Mouse (Mus musculus): ENCODE data around the gene Iqschfp.

Gene Iqschfp

GRCm38 (mm10) chr3:68351461-68351860, 459.4 kb downstream of the Iqschfp start:
- DNase-seq (ENCODE audit: low read depth): no peak

DNA sequence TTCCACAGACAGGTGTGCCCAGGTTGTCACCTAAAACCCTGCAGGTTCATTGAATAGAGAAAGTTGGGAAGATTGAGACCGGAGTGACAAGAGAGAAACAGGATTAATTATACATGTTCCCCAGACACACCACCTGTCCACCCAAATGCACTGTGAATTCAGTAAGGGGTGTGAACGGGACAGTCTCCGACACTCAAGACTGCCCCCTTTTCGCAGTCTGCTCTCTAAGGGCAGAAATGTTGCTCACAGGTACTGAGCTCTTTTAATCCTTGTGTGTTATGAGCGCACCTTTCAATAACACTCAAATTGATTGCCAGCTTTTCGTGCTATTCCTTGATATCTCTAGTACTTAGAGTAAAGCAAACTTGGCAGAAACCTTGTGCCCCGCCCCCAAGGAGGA, 460.9 kb downstream of the Iqschfp start:
- no peak for DNase-seq (ENCODE audit: low read depth)

GRCm38 (mm10) chr3:68353492-68353891, 461.5 kb downstream of the Iqschfp start:
- no peak for DNase-seq (ENCODE audit: low read depth)

- DNase-seq (ENCODE audit: low read depth): no peak
Observed at GRCm38 (mm10) chr3:68356516-68356915, 464.5 kb downstream of the Iqschfp start.

DNA sequence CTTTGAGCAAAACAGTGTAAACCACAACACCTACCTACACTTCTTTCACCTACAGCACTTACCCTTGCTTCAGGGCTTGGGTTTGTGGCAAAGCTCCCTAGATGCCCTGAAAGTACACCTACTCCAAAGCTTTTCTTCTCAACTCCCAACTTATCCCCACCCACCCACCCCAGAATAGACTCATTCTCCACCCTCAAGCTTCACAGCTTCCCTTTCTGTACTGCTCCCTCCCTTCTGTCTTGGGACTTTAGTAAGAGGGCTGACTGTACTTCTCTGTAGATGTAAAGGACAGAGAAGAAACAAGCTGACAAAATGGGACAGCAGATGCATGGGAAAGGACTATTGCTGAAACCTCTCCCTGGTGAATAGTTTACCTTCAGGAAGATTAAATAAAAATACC, 476.0 kb downstream of the Iqschfp start:
- DNase-seq (ENCODE audit: low read depth): no peak

DNA sequence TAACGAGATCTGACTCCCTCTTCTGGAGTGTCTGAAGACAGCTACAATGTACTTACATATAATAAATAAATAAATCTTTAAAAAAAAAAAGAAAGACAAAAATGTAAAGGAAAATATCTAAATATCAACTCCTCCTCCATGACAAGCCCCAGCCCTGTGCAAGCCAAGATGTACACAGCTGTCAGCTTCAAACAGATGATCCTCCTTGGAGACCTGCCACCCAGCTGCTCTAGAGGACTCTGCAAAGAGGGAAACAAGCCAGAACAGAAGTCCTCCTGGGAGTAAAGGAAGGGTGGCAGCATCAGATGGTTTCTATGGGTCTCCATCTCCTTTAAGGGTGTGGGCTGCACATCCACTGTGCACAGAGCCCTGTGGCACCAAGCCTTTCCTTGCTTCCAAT, 480.9 kb downstream of the Iqschfp start:
- DNase-seq (ENCODE audit: low read depth): no peak

DNA sequence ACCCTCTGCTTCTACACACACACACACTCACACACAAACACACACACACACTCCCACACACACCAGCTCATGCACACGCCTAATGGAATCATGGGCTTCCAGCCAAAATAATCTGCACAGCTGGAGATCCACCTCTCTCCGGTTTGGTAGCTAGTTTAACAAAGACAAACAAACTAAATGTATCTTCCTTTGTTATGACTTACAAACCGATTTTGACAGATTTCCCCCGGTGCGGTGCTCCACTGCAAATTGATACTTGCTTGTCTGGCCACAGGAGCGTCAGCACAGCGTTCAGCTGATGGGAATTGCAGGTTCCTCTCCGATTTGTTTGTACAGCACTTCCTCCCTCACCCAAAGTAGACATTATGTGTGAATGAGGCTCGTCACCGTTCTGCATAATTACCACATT, 483.1 kb downstream of the Iqschfp start:
- no peak for DNase-seq (ENCODE audit: low read depth)

DNA sequence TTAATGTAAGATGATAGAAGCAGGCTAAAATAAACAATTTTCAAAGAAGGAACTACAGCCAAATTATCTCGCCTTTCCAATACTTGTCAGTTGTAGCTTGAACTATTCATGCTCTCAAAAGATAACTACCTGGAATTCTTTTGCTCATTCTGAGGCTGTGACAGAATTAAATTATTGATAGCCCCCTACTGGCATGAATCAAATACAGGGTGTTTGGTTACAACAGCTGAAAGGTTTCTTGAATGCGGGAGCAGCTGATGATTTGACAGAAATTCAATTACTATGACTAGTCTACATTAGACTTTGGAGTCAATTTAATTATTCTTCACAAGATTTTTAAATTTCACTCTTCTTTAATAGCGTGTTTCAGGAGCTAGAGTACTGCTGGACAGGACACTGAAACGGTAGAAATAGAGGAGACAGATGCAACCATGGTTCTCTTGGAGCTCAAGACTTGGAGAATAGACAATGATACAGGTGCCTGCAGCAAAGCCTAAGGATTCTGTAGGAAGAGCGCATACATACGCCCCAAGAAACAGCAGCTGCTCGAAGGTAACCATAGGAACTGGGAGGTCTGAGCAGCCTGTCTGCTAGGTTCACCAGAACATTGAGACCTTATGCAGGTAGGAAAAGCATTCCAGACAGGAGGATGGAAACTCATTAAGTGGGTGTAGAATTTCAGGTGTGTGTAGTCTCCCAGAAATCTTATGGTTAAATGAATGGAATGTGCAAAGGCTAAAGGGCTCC, 485.6 kb downstream of the Iqschfp start:
- DNase-seq (ENCODE audit: low read depth): no peak

DNA sequence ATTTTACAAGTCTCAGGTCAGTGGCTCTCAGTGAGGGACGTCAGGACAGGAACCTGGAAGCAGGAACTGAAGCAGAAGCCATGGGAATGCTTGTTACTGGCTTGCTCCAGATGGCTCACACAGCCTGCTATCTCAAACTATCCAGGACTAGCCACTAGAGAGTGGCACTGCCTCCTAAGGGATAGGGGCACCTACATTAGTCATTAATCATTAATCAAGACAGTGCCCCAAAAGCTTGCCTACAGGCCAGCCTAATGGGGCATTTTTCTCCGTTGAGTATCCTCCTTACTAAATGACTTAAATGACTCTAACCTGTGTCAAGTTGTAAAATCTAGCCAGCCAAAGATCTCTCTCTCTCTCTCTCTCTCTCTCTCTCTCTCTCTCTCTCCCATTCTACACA, 486.8 kb downstream of the Iqschfp start:
- no peak for DNase-seq (ENCODE audit: low read depth)

GRCm38 (mm10) chr3:68379242-68379641, 487.2 kb downstream of the Iqschfp start:
- no peak for DNase-seq (ENCODE audit: low read depth)

DNA sequence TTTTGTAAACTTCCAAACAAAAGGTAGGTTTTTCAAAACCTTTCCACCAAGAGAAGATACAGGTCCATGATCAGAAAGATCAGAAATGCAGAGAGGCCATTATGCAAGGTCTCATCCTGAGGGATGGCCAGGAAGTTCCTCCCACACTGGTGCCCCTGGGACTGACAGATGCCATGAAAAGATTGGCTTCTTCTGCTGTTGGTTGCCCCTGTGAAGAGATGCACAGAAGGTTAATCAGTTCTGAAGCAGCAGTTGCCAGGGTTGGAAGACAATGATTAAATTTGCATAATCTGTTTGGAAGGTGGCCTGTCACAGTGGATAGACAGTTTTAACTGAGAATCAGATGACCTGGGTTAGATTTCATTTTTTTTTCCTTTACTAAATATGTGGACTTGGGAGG, 491.6 kb downstream of the Iqschfp start:
- DNase-seq (ENCODE audit: low read depth): no peak

DNA sequence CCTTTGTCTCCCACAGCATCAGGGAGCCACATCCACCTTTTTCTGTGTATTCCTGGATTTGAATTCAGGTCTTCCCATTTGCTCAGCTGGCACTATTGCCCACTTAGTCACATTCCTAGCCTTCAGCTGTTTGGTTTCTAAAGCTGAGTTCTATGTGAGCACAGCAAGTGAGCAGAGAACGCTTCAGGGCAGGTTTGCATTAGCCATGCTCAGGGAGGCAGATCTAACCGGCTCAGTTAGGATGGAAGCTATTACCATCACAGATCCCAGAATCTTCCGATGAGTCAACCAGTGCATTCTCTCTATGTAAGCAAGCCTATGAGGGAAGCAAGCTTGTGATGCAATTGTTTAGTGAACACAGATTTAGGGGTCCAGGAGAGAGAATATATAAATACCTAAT, 493.5 kb downstream of the Iqschfp start:
- no peak for DNase-seq (ENCODE audit: low read depth)

DNA sequence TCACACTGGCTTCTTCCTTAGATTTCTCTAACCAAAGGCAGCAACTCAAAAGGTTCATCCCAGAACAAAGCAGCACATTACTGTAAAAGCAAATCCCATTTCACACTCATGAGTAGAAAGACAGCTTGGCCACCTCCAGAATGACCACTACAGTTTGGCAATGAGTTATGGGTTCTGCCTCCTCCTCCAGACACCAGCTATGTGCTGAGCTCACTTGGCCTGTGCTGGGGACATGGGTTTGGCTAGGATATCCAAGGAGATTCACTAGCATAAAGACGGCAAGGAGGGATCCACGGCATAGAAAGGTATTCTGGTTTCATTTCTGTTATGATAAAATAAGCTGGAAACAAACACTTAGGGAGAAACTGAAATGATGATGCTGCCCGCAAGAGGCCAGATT, 496.0 kb downstream of the Iqschfp start:
- no peak for DNase-seq (ENCODE audit: low read depth)

DNA sequence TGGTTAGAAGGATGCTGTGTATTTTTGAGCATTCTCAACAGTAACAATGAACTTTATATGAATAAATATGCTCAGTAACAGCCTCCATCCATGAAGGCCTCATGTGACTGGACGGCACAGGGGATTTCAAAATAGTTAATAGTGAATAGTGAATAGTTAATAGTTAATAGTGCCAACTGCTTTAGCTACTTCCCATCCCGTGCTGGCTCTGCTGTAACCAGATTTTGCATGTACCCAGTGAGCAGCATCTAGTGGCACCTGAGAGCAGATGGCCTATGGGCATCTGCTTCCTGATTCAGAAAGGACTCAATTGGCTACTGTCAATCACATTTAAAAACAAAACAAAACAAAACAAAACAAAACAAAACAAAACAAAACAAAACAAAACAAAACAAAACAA, 501.5 kb downstream of the Iqschfp start:
- DNase-seq (ENCODE audit: low read depth): no peak

GRCm38 (mm10) chr3:68398691-68399090, 506.7 kb downstream of the Iqschfp start:
- no peak for DNase-seq (ENCODE audit: low read depth)

GRCm38 (mm10) chr3:68400121-68400520, 508.1 kb downstream of the Iqschfp start:
- no peak for DNase-seq (ENCODE audit: low read depth)

GRCm38 (mm10) chr3:68403343-68403742, 511.3 kb downstream of the Iqschfp start:
- no peak for DNase-seq (ENCODE audit: low read depth)

DNA sequence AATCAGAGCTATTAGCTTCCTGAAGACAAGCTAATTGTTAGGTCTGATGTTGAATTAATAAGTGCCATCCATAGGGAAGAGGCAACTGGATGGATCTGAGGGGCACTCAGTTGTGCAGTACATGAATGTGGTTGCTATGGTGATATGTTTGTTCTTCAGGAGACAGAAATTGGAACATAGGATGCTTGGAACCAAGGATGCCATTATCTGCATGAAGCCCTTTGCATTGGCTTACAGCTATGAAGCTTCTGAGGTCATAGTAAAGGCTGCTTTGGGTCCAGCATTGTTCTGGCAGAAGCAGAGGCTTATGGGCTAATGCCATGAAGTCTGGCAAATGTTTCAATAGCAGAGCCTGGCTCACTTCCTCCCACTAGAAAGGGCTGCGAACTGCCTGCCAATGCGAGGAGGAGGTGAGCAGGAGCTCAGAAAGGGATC, 511.8 kb downstream of the Iqschfp start:
- DNase-seq (ENCODE audit: low read depth): no peak

- DNase-seq (ENCODE audit: low read depth): no peak
Observed at GRCm38 (mm10) chr3:68405724-68406123, 513.7 kb downstream of the Iqschfp start.

DNA sequence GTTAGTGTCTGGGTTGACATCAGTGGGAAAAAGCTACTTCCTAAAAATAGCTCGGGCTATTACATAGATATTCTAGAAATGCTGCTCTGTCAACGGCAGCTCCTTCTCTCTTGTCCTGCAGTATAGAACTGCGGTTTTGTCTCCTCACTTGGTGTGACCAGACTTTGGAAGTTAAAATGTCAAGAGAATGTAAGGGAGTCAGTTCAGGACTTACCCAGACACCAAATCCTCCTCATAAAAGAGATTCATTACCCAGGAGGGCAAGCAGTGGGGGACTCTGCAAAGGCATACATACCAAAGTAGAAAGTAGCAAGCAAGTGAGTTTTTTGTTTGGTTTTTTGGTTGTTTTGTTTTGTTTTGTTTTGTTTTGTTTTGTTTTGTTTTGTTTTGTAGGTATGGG, 520.2 kb downstream of the Iqschfp start:
- DNase-seq (ENCODE audit: low read depth): no peak

DNA sequence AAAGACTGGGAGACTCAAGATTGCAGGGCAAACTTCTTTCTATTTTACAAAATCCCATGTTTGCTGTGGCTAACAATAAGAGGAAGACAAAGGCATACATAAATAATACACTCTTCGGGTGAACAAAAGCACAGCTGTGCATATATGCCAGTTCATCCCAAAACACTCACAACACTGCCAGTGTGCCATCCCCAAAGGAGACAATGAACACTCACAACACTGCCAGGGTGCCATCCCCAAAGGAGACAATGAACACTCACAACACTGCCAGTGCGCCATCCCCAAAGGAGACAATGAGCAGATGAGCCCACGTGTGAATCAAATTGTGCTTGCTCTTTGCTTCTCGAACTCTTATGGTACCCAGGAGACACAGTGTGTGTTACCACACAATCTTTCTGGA, 527.8 kb downstream of the Iqschfp start:
- DNase-seq (ENCODE audit: low read depth): no peak

DNA sequence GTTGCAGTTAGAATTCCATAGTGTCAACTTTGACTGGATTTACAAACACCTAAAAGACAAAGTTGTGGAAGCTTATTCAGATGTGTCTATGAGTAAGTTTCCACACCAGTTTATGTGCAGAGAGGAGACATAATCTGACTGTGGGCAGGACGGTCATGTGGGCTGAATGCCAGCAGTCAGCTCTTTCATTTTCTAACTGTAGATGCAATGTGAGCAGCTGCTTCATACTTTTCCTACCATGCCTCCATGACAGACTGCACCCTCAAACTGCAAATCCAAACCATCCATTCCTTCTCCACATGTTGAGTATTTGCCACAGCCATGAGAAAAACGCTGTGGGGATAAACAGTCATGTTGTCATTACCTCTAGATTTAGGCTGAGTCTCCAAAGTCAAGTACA, 528.9 kb downstream of the Iqschfp start:
- DNase-seq (ENCODE audit: low read depth): no peak

GRCm38 (mm10) chr3:68421849-68422248, 529.8 kb downstream of the Iqschfp start:
- DNase-seq (ENCODE audit: low read depth): no peak

DNA sequence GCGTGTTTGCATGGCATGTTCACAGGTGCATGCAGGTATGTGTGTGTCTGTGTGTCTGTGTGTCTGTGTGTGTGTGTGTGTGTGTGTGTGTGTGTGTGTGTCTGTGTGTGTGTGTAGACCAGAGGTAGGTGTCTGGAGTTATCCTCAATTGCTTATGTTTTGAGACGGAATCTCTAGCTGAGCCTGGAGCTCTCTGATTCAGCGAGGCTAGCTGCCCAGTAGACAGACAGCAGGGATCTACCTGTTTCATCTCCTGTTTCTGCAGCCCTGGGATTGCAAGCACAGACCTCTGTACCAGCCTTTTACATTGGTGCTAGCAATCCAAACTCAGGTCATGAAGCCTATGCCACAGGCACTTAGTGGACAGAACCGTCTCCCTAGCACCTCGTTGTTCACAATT, 536.0 kb downstream of the Iqschfp start:
- DNase-seq (ENCODE audit: low read depth): no peak
